Mouse (Mus musculus) adrenal gland, adult 10 weeks (tissue): ENCODE measurements around the gene Aifm1. TPM values are rescaled to one million over a fixed set of nuclear protein-coding genes. Genes with fewer than 3 reads are reported as not detected.

Experiments used
- polyA plus RNA-seq: library from polyadenylated mRNA; stranded (reverse); fragments of 350-450 nt; fragmentation: Illumina TruSeq; extraction: RNeasy Lipid Tissue Mini Kit (QIAGEN cat#74804); gene quantifications from one replicate; pipeline ENCODE4 v1.2.3, GENCODE M21; 2014; ENCODE audit warnings: low read depth, low replicate concordance

Aifm1 gene
- 316 TPM for polyA plus RNA-seq

DNA sequence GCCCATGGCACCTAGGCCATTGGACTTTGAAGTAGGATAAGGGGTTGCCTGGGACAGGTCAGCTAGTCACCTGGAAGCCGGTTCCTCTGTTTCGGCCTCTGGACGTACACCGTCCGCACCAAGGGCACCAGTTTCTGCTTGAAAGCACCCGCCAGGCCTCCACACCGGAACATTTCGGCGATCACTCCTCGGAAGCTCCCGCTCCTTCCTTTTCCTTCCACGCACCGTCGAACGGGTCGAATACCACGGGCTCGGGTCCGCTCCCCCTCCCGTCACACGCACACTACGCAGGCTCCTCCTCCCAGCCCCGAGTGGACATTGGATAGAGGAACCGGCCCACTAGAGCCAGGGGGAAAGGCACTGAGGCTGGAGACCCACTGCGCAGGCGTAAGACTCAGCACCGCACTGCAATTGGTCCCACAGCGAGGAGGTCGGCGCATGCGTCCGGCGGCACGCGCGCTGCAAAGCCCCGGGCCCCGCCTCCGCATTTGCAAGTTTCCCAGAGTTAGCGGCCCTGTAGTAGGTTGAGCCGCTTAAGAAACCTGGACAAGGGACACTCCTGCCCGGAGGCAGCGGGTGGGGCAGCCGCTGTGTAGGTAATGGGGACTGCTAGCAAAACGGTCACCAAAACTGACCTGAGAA lies at the start of gene Aifm1:
TSS of gene Aifm1 (minus strand) at position 398 of the 642 bp plus-strand sequence.

DNA sequence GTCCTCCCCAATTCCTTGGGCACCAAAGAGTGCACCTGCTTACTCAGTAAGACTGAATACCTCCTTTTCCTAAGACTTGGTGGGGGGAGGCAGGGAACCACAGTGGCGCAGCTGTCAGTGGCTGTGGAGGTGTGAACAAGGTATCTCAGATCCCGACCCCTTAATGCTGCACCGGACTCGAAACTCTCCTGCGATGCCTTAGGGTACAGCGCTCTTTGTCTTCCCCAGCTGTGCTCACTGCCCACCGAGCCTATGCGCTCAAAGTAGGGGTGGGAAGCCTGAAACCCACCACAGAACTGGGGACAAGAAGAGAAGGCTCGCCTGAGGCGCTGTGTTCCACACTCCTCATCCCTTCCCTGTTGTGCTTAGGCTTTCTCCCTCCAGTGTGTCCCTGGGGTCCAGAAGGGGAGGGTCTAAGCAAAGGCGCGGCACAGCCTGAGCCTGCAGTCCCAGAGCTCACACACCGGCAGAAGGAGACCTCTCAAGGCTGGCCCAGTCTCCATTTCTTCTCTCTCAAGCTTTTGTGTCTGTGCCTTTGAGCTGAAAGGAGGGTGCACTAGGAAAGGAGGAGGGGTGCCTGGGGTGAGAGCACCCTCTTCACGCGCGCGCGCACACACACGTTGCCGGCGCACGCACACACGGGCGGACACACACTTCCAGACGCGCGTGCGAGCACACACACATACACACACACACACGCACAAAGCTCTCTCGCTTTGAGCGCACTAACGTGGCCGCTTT lies 5.6 kb upstream of the Aifm1 start, which contains the start of gene Rab33a:
TSS of gene Rab33a (plus strand) at position 478 of the 741 bp plus-strand sequence.

DNA sequence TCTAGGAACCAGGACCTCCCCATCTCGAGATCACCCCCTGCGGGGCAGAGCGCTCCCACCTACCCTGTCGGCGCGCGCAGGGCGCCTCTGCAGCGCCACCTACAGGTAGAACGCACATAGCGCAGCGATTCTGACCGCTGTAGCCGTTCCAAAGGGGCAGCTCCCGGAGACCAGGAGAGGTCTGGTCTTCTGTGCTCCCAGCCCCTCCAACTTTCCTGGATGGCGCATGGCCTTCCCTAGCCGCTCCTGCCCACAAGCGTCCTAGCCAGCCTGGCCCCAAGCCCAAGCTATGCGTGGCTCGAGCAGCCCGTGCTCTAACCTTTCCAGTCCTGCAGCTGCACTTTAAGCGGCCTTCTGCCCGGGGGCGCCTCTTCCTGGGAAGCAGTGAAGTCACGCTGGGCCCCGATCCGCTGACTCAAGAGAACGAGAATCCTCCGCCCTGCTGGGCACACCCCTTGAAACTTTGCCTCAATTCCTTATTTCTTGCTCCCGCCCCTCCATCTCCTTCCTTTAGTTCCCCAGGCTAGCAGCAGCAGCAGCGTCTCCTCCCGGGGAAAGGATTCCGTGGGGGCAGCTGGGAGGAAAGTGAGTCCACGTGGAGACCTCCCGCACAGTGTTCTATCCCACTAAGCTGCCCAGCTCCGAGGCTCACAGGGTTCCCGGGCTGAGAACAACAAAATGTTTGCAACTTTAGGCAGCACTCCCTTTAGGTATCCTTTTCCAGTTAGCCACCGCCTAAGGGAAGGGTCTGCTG lies 50.4 kb downstream of the Aifm1 start, which contains the start of gene Elf4:
TSS of gene Elf4 (minus strand) at position 379 of the 754 bp plus-strand sequence.

Other genes with a start within 250 kb of the Aifm1 start
- 1.2 TPM for gene Bcorl1, start 172.2 kb downstream of the Aifm1 start, polyA plus RNA-seq
- gene Elf4, start 50.4 kb downstream of the Aifm1 start, polyA plus RNA-seq, result 8.5 TPM
- 10.6 TPM for gene Rab33a, start 5.7 kb upstream of the Aifm1 start, polyA plus RNA-seq
- 24.8 TPM for gene Zfp280c, start 80.9 kb upstream of the Aifm1 start, polyA plus RNA-seq
- 35.0 TPM for gene Slc25a14, start 109.8 kb upstream of the Aifm1 start, polyA plus RNA-seq
- gene Gpr119, start 160.9 kb upstream of the Aifm1 start, polyA plus RNA-seq, result not detected
- gene Rbmx2, start 181.4 kb upstream of the Aifm1 start, polyA plus RNA-seq, result 7.3 TPM